Mouse (Mus musculus) left cerebral cortex, postnatal 14 days (tissue): ENCODE results near the gene Spata31d1d. TPM values are rescaled to one million over a fixed set of nuclear protein-coding genes. Genes with fewer than 3 reads are reported as not detected.

ENCODE experiments used
- DNase-seq, 2 experiments: peaks; one replicate each; pipeline ENCODE4 v3.0.0; 2021 to 2022; ENCODE audit warnings: low spot score in 2 of 2, mixed read lengths in 1 of 2
- intact Hi-C: fragments of 180-260 bp; cut with DNase I; formaldehyde crosslinking; loops from one replicate; pipeline ENCODE4 v1.15.1; 2025
- total RNA-seq, 2 experiments: library from RNA; stranded (reverse); gene quantifications; 2 replicates each; pipeline ENCODE4 v1.2.3; 2021

Spata31d1d gene
- total RNA-seq, 2 experiments from 2014 or later, result 0.08 TPM; not detected in 1

GRCm38 (mm10) chr13:59689313-59689712, 42.2 kb downstream of the Spata31d1d start:
- no peak for DNase-seq
- intact Hi-C loops, result no loop called here

- intact Hi-C loops, result no loop called here
- peak; percentile 27 to 44 for DNase-seq
These were observed 43.2 kb downstream of the Spata31d1d start for GRCm38 (mm10) chr13:59688338-59688770.

GRCm38 (mm10) chr13:59685236-59685635, 46.3 kb downstream of the Spata31d1d start:
- no peak for DNase-seq
- intact Hi-C loops, result no loop called here

- no peak for DNase-seq
- intact Hi-C loops, result no loop called here
These were observed 48.9 kb downstream of the Spata31d1d start for GRCm38 (mm10) chr13:59682629-59683028.

- no peak for DNase-seq
- intact Hi-C loops, result no loop called here
These were observed 51.6 kb downstream of the Spata31d1d start for GRCm38 (mm10) chr13:59679908-59680307.

- intact Hi-C loops, result no loop called here
- no peak for DNase-seq
These were observed 52.2 kb downstream of the Spata31d1d start for GRCm38 (mm10) chr13:59679306-59679705.

GRCm38 (mm10) chr13:59676316-59677229, 55.0 kb downstream of the Spata31d1d start:
- no peak for DNase-seq
- intact Hi-C loops, result no loop called here

Other genes with a start within 250 kb of the Spata31d1d start
- 100 to 1,000 TPM; 326 to 365 TPM for gene Agtpbp1, start 146.5 kb downstream of the Spata31d1d start, total RNA-seq
- gene Naa35, start 146.5 kb downstream of the Spata31d1d start, total RNA-seq, result 10 to 100 TPM; 89.8 to 98.0 TPM
- 10 to 100 TPM; 15.5 to 15.6 TPM for gene Golm1, start 55.9 kb downstream of the Spata31d1d start, total RNA-seq
- not detected for gene 4921517D22Rik, start 37.6 kb downstream of the Spata31d1d start, total RNA-seq
- under 1 TPM; 0.13 to 0.18 TPM for gene Spata31d1a, start 21.4 kb downstream of the Spata31d1d start, total RNA-seq
- not detected for gene Spata31d1b, start 19.5 kb downstream of the Spata31d1d start, total RNA-seq
- 1 to 10 TPM; 1.0 to 1.1 TPM for gene 1700014D04Rik, start 15.0 kb upstream of the Spata31d1d start, total RNA-seq
- 100 to 1,000 TPM; 119 to 121 TPM for gene Isca1, start 38.1 kb upstream of the Spata31d1d start, total RNA-seq
- not detected for gene Gm49354, start 50.5 kb upstream of the Spata31d1d start, total RNA-seq
- gene Tut7, start 91.4 kb upstream of the Spata31d1d start, total RNA-seq, result 10 to 100 TPM; 60.9 to 66.6 TPM